Mouse (Mus musculus): ENCODE measurements around the gene Btbd3. TPM values are rescaled to one million over a fixed set of nuclear protein-coding genes. Genes with fewer than 3 reads are reported as not detected.

The Btbd3 gene
- polyA plus RNA-seq, 1 experiment from 2014 or later, result 28.3 TPM

- WGBS, result 79% methylated on average over 1 of the region's 1 CpGs
- Histone ChIP-seq H3K4me2 (ENCODE audit: low read length) (no peak overlapping the region), H3K9me3 (ENCODE audit: control insufficient read depth, low read length) (no peaks in the 10 kb centered on the region), H3K9ac (replicated peaks; ENCODE audit: low read depth, low read length) (no peak overlapping the region), H3K4me3 (replicated peaks; ENCODE audit: low read length) (no peak overlapping the region), H3K27me3 (replicated peaks; ENCODE audit: control insufficient read depth, insufficient read depth, low read length) (no peaks in the 10 kb centered on the region), H3K36me3 (ENCODE audit: control insufficient read depth, insufficient read depth) (no peaks in the 10 kb centered on the region), H3K27ac (ENCODE audit: low read length) (no peak overlapping the region), H3K4me1 (replicated peaks; ENCODE audit: control insufficient read depth, insufficient read depth, low read length) (no peaks in the 10 kb centered on the region)
- no peak for ATAC-seq
Observed at GRCm38 (mm10) chr2:138590307-138590706, 333.9 kb downstream of the Btbd3 start.

GRCm38 (mm10) chr2:138612361-138612760 lies 356.0 kb downstream of the Btbd3 start:
- H3K4me2 ChIP-seq (ENCODE audit: low read length), result no peak overlapping the region
- no peaks in the 10 kb centered on the region for H3K4me1 ChIP-seq (replicated peaks; ENCODE audit: control insufficient read depth, insufficient read depth, low read length)
- no peaks in the 10 kb centered on the region for H3K9me3 ChIP-seq (ENCODE audit: control insufficient read depth, low read length)
- H3K27ac ChIP-seq (ENCODE audit: low read length), result no peak overlapping the region
- ATAC-seq, result no peak
- no peaks in the 10 kb centered on the region for H3K36me3 ChIP-seq (ENCODE audit: control insufficient read depth, insufficient read depth)
- H3K27me3 ChIP-seq (replicated peaks; ENCODE audit: control insufficient read depth, insufficient read depth, low read length), result no peaks in the 10 kb centered on the region
- H3K4me3 ChIP-seq (replicated peaks; ENCODE audit: low read length), result no peak overlapping the region
- no peak overlapping the region for H3K9ac ChIP-seq (replicated peaks; ENCODE audit: low read depth, low read length)

GRCm38 (mm10) chr2:138617501-138617900 lies 361.1 kb downstream of the Btbd3 start:
- Histone ChIP-seq H3K27me3 (replicated peaks; ENCODE audit: control insufficient read depth, insufficient read depth, low read length) (no peaks in the 10 kb centered on the region), H3K9me3 (ENCODE audit: control insufficient read depth, low read length) (no peaks in the 10 kb centered on the region), H3K4me3 (replicated peaks; ENCODE audit: low read length) (no peak overlapping the region), H3K27ac (ENCODE audit: low read length) (no peak overlapping the region), H3K36me3 (ENCODE audit: control insufficient read depth, insufficient read depth) (no peaks in the 10 kb centered on the region), H3K9ac (replicated peaks; ENCODE audit: low read depth, low read length) (no peak overlapping the region), H3K4me2 (ENCODE audit: low read length) (no peak overlapping the region), H3K4me1 (replicated peaks; ENCODE audit: control insufficient read depth, insufficient read depth, low read length) (no peaks in the 10 kb centered on the region)
- ATAC-seq, result no peak
- 75% methylated on average over 5 of the region's 5 CpGs for WGBS
